ENCODE assay signal across 16 mouse cellular contexts in the genomic region with DNA sequence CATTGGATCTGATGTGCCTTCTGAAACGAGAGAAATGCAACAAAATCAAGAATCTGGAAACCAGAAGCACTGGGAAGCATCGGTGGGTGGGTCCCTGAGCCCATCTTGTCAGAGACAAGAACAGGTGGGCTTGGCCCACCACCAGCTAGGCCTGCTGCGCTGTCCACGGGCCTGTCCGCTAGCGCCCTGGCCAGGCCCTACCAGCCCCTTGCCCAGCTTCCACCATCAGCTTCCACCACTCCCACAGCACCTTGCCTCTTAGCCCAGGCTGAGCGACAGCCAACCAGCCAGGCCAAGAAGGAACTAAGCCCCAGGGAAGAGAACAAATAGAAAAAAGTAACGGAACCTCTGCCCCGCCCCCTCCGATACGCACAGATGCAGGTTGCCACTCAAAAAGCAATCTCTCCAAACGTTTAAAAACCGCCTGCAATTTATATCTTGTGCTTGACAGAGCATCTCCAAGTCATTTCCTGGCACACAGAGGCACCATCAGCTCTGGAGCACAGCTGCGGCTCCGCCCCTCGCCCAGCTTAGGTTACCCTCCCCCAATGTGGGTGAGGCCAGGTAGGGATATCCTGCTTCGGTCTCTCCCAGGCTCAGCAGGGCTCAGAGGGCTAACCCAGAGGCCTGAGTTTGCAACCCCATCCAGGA.
DNase-seq lines count a peak whose midpoint lies in the region; ATAC-seq lines count a peak whose summit lies in the region.
"Had no signal": no experiment of that assay in that cellular context is flagged by ENCODE, and none has a peak within 500 bp of the region (broad histone marks: within the 10 kb centered on the region; RNA-seq: fewer than 3 reads in every experiment).

No protein-coding gene starts in this region.

- H3K4me1 ChIP-seq in heart, embryonic 10.5 days = peaks cover 14% of the 10 kb centered on the region; the same call in 1 of the 2 replicates
- H3K4me1 ChIP-seq in midbrain, embryonic 14.5 days (ENCODE audit: control insufficient read depth, insufficient read depth, low read length) = peaks cover 28% of the 10 kb centered on the region
- H3K4me1 ChIP-seq in midbrain, embryonic 13.5 days (replicated peaks) = peaks cover 60% of the 10 kb centered on the region
- peaks cover 14% of the 10 kb centered on the region for H3K4me1 ChIP-seq in hindbrain, embryonic 16.5 days (ENCODE audit: control insufficient read depth, insufficient read depth, low read depth, low read length)

- H3K4me3 ChIP-seq in heart, embryonic 10.5 days = no peak overlapping the region
- no peak overlapping the region for H3K4me3 ChIP-seq in midbrain, embryonic 14.5 days (replicated peaks; ENCODE audit: low read depth, low read length)
- no peak overlapping the region for H3K4me3 ChIP-seq in midbrain, embryonic 13.5 days (replicated peaks)
- no peak overlapping the region for H3K4me3 ChIP-seq in hindbrain, embryonic 16.5 days (ENCODE audit: low read length)
- H3K4me3 ChIP-seq: embryonic facial prominence, embryonic 12.5 days; midbrain, embryonic 15.5 days had no signal

- intact Hi-C loops in heart, postnatal 14 days (cut with DNase I) = no loop called here

- H3K9me3 ChIP-seq in heart, embryonic 10.5 days = no peaks in the 10 kb centered on the region
- H3K9me3 ChIP-seq in midbrain, embryonic 14.5 days (ENCODE audit: control insufficient read depth, low read length) = no peaks in the 10 kb centered on the region
- H3K9me3 ChIP-seq in midbrain, embryonic 13.5 days = no peaks in the 10 kb centered on the region
- H3K9me3 ChIP-seq in hindbrain, embryonic 16.5 days (ENCODE audit: control insufficient read depth, low read length) = no peaks in the 10 kb centered on the region
- H3K9me3 ChIP-seq: embryonic facial prominence, embryonic 12.5 days; midbrain, embryonic 15.5 days had no signal

- H3K27ac ChIP-seq in heart, embryonic 10.5 days = 0 out of 2 replicates have a peak overlapping the region, but pooled peaks have one; percentile 19
- H3K27ac ChIP-seq in midbrain, embryonic 14.5 days (replicated peaks; ENCODE audit: low read depth, low read length) = no peak overlapping the region
- no peak overlapping the region for H3K27ac ChIP-seq in midbrain, embryonic 13.5 days
- H3K27ac ChIP-seq in hindbrain, embryonic 16.5 days (ENCODE audit: low read depth, low read length) = no peak overlapping the region
- H3K27ac ChIP-seq: embryonic facial prominence, embryonic 12.5 days; midbrain, embryonic 15.5 days had no signal

- H3K36me3 ChIP-seq in heart, embryonic 10.5 days = no peaks in the 10 kb centered on the region
- no peaks in the 10 kb centered on the region for H3K36me3 ChIP-seq in midbrain, embryonic 14.5 days (ENCODE audit: control insufficient read depth, insufficient read depth, low read length)
- no peaks in the 10 kb centered on the region for H3K36me3 ChIP-seq in midbrain, embryonic 13.5 days
- no peaks in the 10 kb centered on the region for H3K36me3 ChIP-seq in hindbrain, embryonic 16.5 days (ENCODE audit: control insufficient read depth, insufficient read depth, low read length)
- H3K36me3 ChIP-seq: embryonic facial prominence, embryonic 12.5 days; midbrain, embryonic 15.5 days had no signal

- no peak overlapping the region for H3K4me2 ChIP-seq in midbrain, embryonic 14.5 days (ENCODE audit: low read length)
- no peak overlapping the region for H3K4me2 ChIP-seq in midbrain, embryonic 13.5 days (replicated peaks)
- H3K4me2 ChIP-seq in hindbrain, embryonic 16.5 days (ENCODE audit: low read length) = no peak overlapping the region
- H3K4me2 ChIP-seq: embryonic facial prominence, embryonic 12.5 days; midbrain, embryonic 15.5 days had no signal

- DNase-seq in heart, embryonic 10.5 days (ENCODE audit: low spot score) = no peak
- no peak for DNase-seq in heart, postnatal 14 days
- DNase-seq in midbrain, embryonic 14.5 days = peak; percentile 28
- peak; percentile 34 for DNase-seq in ES-CJ7 (ENCODE audit: low read depth, low spot score)
- DNase-seq in cerebellum, postnatal 25 days = no peak
- DNase-seq in adrenal gland, postnatal 36 days = no peak
- DNase-seq: cerebellum, adult 2 months; heart, adult 11 months; heart, postnatal 36 days; liver; right cerebral cortex, postnatal 4 days had no signal

- 59% methylated on average over 17 of the region's 17 CpGs for WGBS in heart, embryonic 10.5 days
- 69% methylated on average over 17 of the region's 17 CpGs for WGBS in midbrain, embryonic 14.5 days
- 71% methylated on average over 17 of the region's 17 CpGs for WGBS in midbrain, embryonic 13.5 days
- 58% methylated on average over 17 of the region's 17 CpGs for WGBS in hindbrain, embryonic 16.5 days

- H3K9ac ChIP-seq in midbrain, embryonic 14.5 days (replicated peaks; ENCODE audit: low read length) = no peak overlapping the region; the same call in 1 of the 2 replicates
- H3K9ac ChIP-seq in midbrain, embryonic 13.5 days (replicated peaks) = no peak overlapping the region
- peak overlapping the region; percentile 17; the same call in 1 of the 2 replicates for H3K9ac ChIP-seq in hindbrain, embryonic 16.5 days (ENCODE audit: low read depth, low read length)
- H3K9ac ChIP-seq: embryonic facial prominence, embryonic 12.5 days; midbrain, embryonic 15.5 days had no signal

- H3K27me3 ChIP-seq in heart, embryonic 10.5 days (ENCODE audit: insufficient read depth, poor library complexity, severe bottlenecking) = peaks cover 33% of the 10 kb centered on the region
- peaks cover 4% of the 10 kb centered on the region; the same call in 1 of the 2 replicates for H3K27me3 ChIP-seq in midbrain, embryonic 14.5 days (ENCODE audit: control insufficient read depth, insufficient read depth, low read length)
- no peaks in the 10 kb centered on the region; the same call in 1 of the 2 replicates for H3K27me3 ChIP-seq in midbrain, embryonic 13.5 days
- H3K27me3 ChIP-seq in hindbrain, embryonic 16.5 days (replicated peaks; ENCODE audit: control insufficient read depth, insufficient read depth, low read length) = no peaks in the 10 kb centered on the region; the same call in 1 of the 2 replicates
- H3K27me3 ChIP-seq: midbrain, embryonic 15.5 days had no signal

- ATAC-seq in midbrain, embryonic 14.5 days (ENCODE audit: low FRiP score, low TSS enrichment) = no peak
- no peak for ATAC-seq in midbrain, embryonic 13.5 days
- ATAC-seq in hindbrain, embryonic 16.5 days = no peak
- ATAC-seq: lung, postnatal 0 days; midbrain, embryonic 15.5 days had no signal

Comparison
In these comparisons a context has a peak if more than half of its experiments do, and no peak if none do; other contexts are left out.
1. DNase-seq: peak in midbrain, embryonic 14.5 days (single experiment) and ES-CJ7 (single experiment); none in heart, embryonic 10.5 days (single experiment), heart, postnatal 14 days (0 of 2), cerebellum, postnatal 25 days (0 of 2) and adrenal gland, postnatal 36 days (0 of 2).